Mouse (Mus musculus) lung, embryonic 16.5 days (tissue): ENCODE results near the gene Agpat4. TPM values are rescaled to one million over a fixed set of nuclear protein-coding genes. Genes with fewer than 3 reads are reported as not detected.

Experiments used
- ATAC-seq: fragments of 200-750 bp; cut with Nextera tagmentation; 2 replicates; pipeline ENCODE4 v1.8.0; 2017; ENCODE audit warnings: low read depth, mild to moderate bottlenecking, moderate library complexity
- H3K27ac ChIP-seq: fragments of 300-500 bp; sonication (generic); 2 replicates; pipeline ENCODE4 v1.5.1; 2014; ENCODE audit warnings: mild to moderate bottlenecking, control low read depth, low read length
- H3K27me3 ChIP-seq: fragments of 300-500 bp; sonication (generic); 2 replicates; pipeline ENCODE4 v1.6.1; 2014; ENCODE audit warnings: low read depth, low read length, mixed read lengths; ENCODE audit not compliant: control insufficient read depth, insufficient read depth
- H3K36me3 ChIP-seq: fragments of 300-500 bp; sonication (generic); 2 replicates; pipeline ENCODE4 v1.6.1; 2014; ENCODE audit warnings: low read length; ENCODE audit not compliant: control insufficient read depth, insufficient read depth
- H3K4me1 ChIP-seq: fragments of 300-500 bp; sonication (generic); replicated peaks from 2 replicates; pipeline ENCODE4 v1.6.1; 2014; ENCODE audit warnings: low read length, mixed read lengths; ENCODE audit not compliant: control insufficient read depth, insufficient read depth
- H3K4me2 ChIP-seq: fragments of 300-500 bp; sonication (generic); 2 replicates; pipeline ENCODE4 v1.6.1; 2014; ENCODE audit warnings: low read depth, low read length, control low read depth
- H3K4me3 ChIP-seq: fragments of 300-500 bp; sonication (generic); 2 replicates; pipeline ENCODE4 v1.5.1; 2014; ENCODE audit warnings: mild to moderate bottlenecking, low read length, control low read depth
- H3K9ac ChIP-seq: fragments of 300-500 bp; sonication (generic); 2 replicates; pipeline ENCODE4 v1.6.1; 2014; ENCODE audit warnings: low read length, control low read depth
- H3K9me3 ChIP-seq: fragments of 300-500 bp; sonication (generic); 2 replicates; pipeline ENCODE4 v1.6.1; 2016; ENCODE audit warnings: low read length; ENCODE audit not compliant: control insufficient read depth
- WGBS: fragments of 180-500 bp; shearing (Covaris S2); extraction: QIAGEN DNeasy Blood & Tissue Kit; methylation state at CpG from one replicate; pipeline ENCODE4 v1.1.7; 2014; 5-methylcytosine and 5-hydroxymethylcytosine counted together
- polyA plus RNA-seq: library from polyadenylated mRNA; unstranded; fragments of >200 nt; fragmentation: Nextera tagmentation; extraction: Ambion mirVana; gene quantifications from 2 replicates; pipeline ENCODE4 v1.2.1, GENCODE M21; 2015

The Agpat4 gene
- polyA plus RNA-seq, 1 experiment from 2014 or later = 39.6 TPM

GRCm38 (mm10) chr17:12160984-12161764 lies 42.7 kb downstream of the Agpat4 start:
- 84% methylated on average over 13 of the region's 13 CpGs for WGBS
- no peak overlapping the region for H3K9ac ChIP-seq
- H3K9me3 ChIP-seq = no peaks in the 10 kb centered on the region
- 0 out of 2 replicates have a peak, but pooled peaks cover 2% of the 10 kb centered on the region for H3K36me3 ChIP-seq
- ATAC-seq = no peak
- H3K4me2 ChIP-seq = no peak overlapping the region
- peaks cover 15% of the 10 kb centered on the region for H3K4me1 ChIP-seq
- no peak overlapping the region for H3K4me3 ChIP-seq
- no peak overlapping the region for H3K27ac ChIP-seq
- H3K27me3 ChIP-seq = no peaks in the 10 kb centered on the region

GRCm38 (mm10) chr17:12161877-12162276 lies 43.4 kb downstream of the Agpat4 start:
- Histone ChIP-seq H3K4me2 (no peak overlapping the region), H3K36me3 (0 out of 2 replicates have a peak, but pooled peaks cover 2% of the 10 kb centered on the region), H3K27ac (no peak overlapping the region), H3K4me3 (no peak overlapping the region), H3K9me3 (no peaks in the 10 kb centered on the region), H3K4me1 (peaks cover 12% of the 10 kb centered on the region), H3K9ac (no peak overlapping the region), H3K27me3 (no peaks in the 10 kb centered on the region)
- 93% methylated on average over 7 of the region's 7 CpGs for WGBS
- ATAC-seq = no peak

GRCm38 (mm10) chr17:12162824-12163223 lies 44.3 kb downstream of the Agpat4 start:
- WGBS = 70% methylated on average over 4 of the region's 4 CpGs
- no peaks in the 10 kb centered on the region for H3K27me3 ChIP-seq
- no peak overlapping the region for H3K4me2 ChIP-seq
- H3K4me3 ChIP-seq = no peak overlapping the region
- no peak for ATAC-seq
- H3K9ac ChIP-seq = no peak overlapping the region
- no peaks in the 10 kb centered on the region for H3K9me3 ChIP-seq
- peaks cover 16% of the 10 kb centered on the region for H3K4me1 ChIP-seq
- H3K27ac ChIP-seq = no peak overlapping the region
- 0 out of 2 replicates have a peak, but pooled peaks cover 2% of the 10 kb centered on the region for H3K36me3 ChIP-seq

GRCm38 (mm10) chr17:12163403-12163802 lies 44.9 kb downstream of the Agpat4 start:
- H3K27me3 ChIP-seq = no peaks in the 10 kb centered on the region
- WGBS = 49% methylated on average over 13 of the region's 13 CpGs
- peaks cover 21% of the 10 kb centered on the region for H3K4me1 ChIP-seq
- no peaks in the 10 kb centered on the region for H3K9me3 ChIP-seq
- ATAC-seq = no peak; the same call in 1 of the 2 replicates
- 0 out of 2 replicates have a peak, but pooled peaks cover 2% of the 10 kb centered on the region for H3K36me3 ChIP-seq
- H3K9ac ChIP-seq = no peak overlapping the region
- H3K4me3 ChIP-seq = no peak overlapping the region
- peak overlapping the region; percentile 12; the same call in 1 of the 2 replicates for H3K4me2 ChIP-seq
- no peak overlapping the region for H3K27ac ChIP-seq

- no peak for ATAC-seq
- no peaks in the 10 kb centered on the region for H3K27me3 ChIP-seq
- H3K4me3 ChIP-seq = no peak overlapping the region
- WGBS = 65% methylated on average over 7 of the region's 7 CpGs
- H3K27ac ChIP-seq = no peak overlapping the region
- H3K9me3 ChIP-seq = no peaks in the 10 kb centered on the region
- H3K4me2 ChIP-seq = no peak overlapping the region
- H3K36me3 ChIP-seq = 0 out of 2 replicates have a peak, but pooled peaks cover 2% of the 10 kb centered on the region
- peaks cover 24% of the 10 kb centered on the region for H3K4me1 ChIP-seq
- no peak overlapping the region for H3K9ac ChIP-seq
Measured at GRCm38 (mm10) chr17:12163903-12164302, 45.4 kb downstream of the Agpat4 start.

- H3K36me3 ChIP-seq = 0 out of 2 replicates have a peak, but pooled peaks cover 2% of the 10 kb centered on the region
- peaks cover 30% of the 10 kb centered on the region for H3K4me1 ChIP-seq
- H3K4me3 ChIP-seq = no peak overlapping the region
- no peak overlapping the region for H3K27ac ChIP-seq
- H3K27me3 ChIP-seq = no peaks in the 10 kb centered on the region
- WGBS = 88% methylated on average over 6 of the region's 6 CpGs
- no peak overlapping the region for H3K9ac ChIP-seq
- no peak for ATAC-seq
- no peaks in the 10 kb centered on the region for H3K9me3 ChIP-seq
- H3K4me2 ChIP-seq = no peak overlapping the region
Measured at GRCm38 (mm10) chr17:12164507-12164906, 46.0 kb downstream of the Agpat4 start.

GRCm38 (mm10) chr17:12165009-12165695 lies 46.6 kb downstream of the Agpat4 start:
- H3K27ac ChIP-seq = no peak overlapping the region
- no peak for ATAC-seq
- no peak overlapping the region for H3K9ac ChIP-seq
- 83% methylated on average over 11 of the region's 11 CpGs for WGBS
- H3K27me3 ChIP-seq = no peaks in the 10 kb centered on the region
- H3K4me3 ChIP-seq = no peak overlapping the region
- H3K36me3 ChIP-seq = 0 out of 2 replicates have a peak, but pooled peaks cover under 1% of the 10 kb centered on the region
- no peak overlapping the region for H3K4me2 ChIP-seq
- H3K4me1 ChIP-seq = peaks cover 35% of the 10 kb centered on the region
- no peaks in the 10 kb centered on the region for H3K9me3 ChIP-seq

GRCm38 (mm10) chr17:12165701-12166100 lies 47.2 kb downstream of the Agpat4 start:
- peaks cover 40% of the 10 kb centered on the region for H3K4me1 ChIP-seq
- no peak overlapping the region for H3K4me3 ChIP-seq
- no peaks in the 10 kb centered on the region for H3K9me3 ChIP-seq
- ATAC-seq = no peak
- H3K36me3 ChIP-seq = no peaks in the 10 kb centered on the region
- no peak overlapping the region for H3K27ac ChIP-seq
- 91% methylated on average over 9 of the region's 9 CpGs for WGBS
- no peak overlapping the region for H3K4me2 ChIP-seq
- no peak overlapping the region for H3K9ac ChIP-seq
- no peaks in the 10 kb centered on the region for H3K27me3 ChIP-seq

GRCm38 (mm10) chr17:12168536-12168935 lies 50.0 kb downstream of the Agpat4 start:
- Histone ChIP-seq H3K4me1 (peaks cover 36% of the 10 kb centered on the region), H3K9ac (no peak overlapping the region), H3K36me3 (no peaks in the 10 kb centered on the region), H3K4me2 (no peak overlapping the region), H3K9me3 (no peaks in the 10 kb centered on the region), H3K4me3 (no peak overlapping the region), H3K27me3 (no peaks in the 10 kb centered on the region), H3K27ac (peak overlapping the region; percentile 78)
- peak; percentile 90 for ATAC-seq
- 21% methylated on average over 10 of the region's 10 CpGs for WGBS
